Mouse (Mus musculus) cerebellum, adult 18-20 months (tissue): ENCODE results near the gene Ch25h.

Experiments used
- DNase-seq, 2 experiments: peaks; one replicate each; pipeline ENCODE4 v3.0.0; 2021

The Ch25h gene

GRCm38 (mm10) chr19:34468216-34468615, 6.7 kb downstream of the Ch25h start:
- no peak for DNase-seq

- DNase-seq, result no peak
Measured at GRCm38 (mm10) chr19:34464453-34464852, 10.5 kb downstream of the Ch25h start.

GRCm38 (mm10) chr19:34461451-34462019, 13.4 kb downstream of the Ch25h start:
- no peak for DNase-seq

- no peak for DNase-seq
Measured at GRCm38 (mm10) chr19:34450784-34451370, 24.1 kb downstream of the Ch25h start.

GRCm38 (mm10) chr19:34448851-34449250, 26.1 kb downstream of the Ch25h start:
- no peak for DNase-seq

GRCm38 (mm10) chr19:34445410-34446012, 29.5 kb downstream of the Ch25h start:
- DNase-seq, result no peak

- DNase-seq, result no peak
Measured at GRCm38 (mm10) chr19:34444785-34445184, 30.2 kb downstream of the Ch25h start.

GRCm38 (mm10) chr19:34441979-34442378, 33.0 kb downstream of the Ch25h start:
- DNase-seq, result no peak

- no peak for DNase-seq
Measured at GRCm38 (mm10) chr19:34435197-34435611, 39.8 kb downstream of the Ch25h start.

- no peak for DNase-seq
Measured at GRCm38 (mm10) chr19:34431314-34431713, 43.6 kb downstream of the Ch25h start.

- no peak for DNase-seq
Measured at GRCm38 (mm10) chr19:34423783-34424335, 51.1 kb downstream of the Ch25h start.
